Mouse (Mus musculus) spleen, adult 2 months (tissue): ENCODE data around the gene Tpte. TPM values are rescaled to one million over a fixed set of nuclear protein-coding genes. Genes with fewer than 3 reads are reported as not detected.

Source experiments
- DNase-seq, 2 experiments: peaks; one replicate each; pipeline versions ENCODE4 v3.0.0 to v3.0.0-alpha.2; 2012 to 2021; ENCODE audit warnings: low spot score in 2 of 2, low read depth in 1 of 2
- H3K27ac ChIP-seq: fragments of 200-500 bp; 2 replicates; pipeline ENCODE4 v1.5.1; 2012; ENCODE audit warnings: low read length, inconsistent platforms; ENCODE audit not compliant: insufficient read depth
- H3K27me3 ChIP-seq: fragments of 200-500 bp; 2 replicates; pipeline ENCODE4 v1.6.1; 2012; ENCODE audit warnings: mild to moderate bottlenecking, moderate library complexity, low read length, inconsistent platforms; ENCODE audit not compliant: control insufficient read depth, insufficient read depth
- H3K36me3 ChIP-seq: fragments of 200-500 bp; 2 replicates; pipeline ENCODE4 v1.6.1; 2012; ENCODE audit warnings: mild to moderate bottlenecking, low read length, inconsistent platforms; ENCODE audit not compliant: control insufficient read depth, insufficient read depth
- H3K4me1 ChIP-seq: fragments of 200-500 bp; 2 replicates; pipeline ENCODE4 v1.6.1; 2011; ENCODE audit warnings: inconsistent platforms; ENCODE audit not compliant: control insufficient read depth, insufficient read depth, insufficient read length
- H3K4me3 ChIP-seq: fragments of 200-500 bp; 2 replicates; pipeline ENCODE4 v1.5.1; 2011; ENCODE audit warnings: mild to moderate bottlenecking, inconsistent platforms; ENCODE audit not compliant: insufficient read depth, insufficient read length; ENCODE audit errors: extremely low read depth
- CTCF ChIP-seq: fragments of 200-500 bp; IDR thresholded peaks from 2 replicates; pipeline ENCODE4 v1.5.1; 2011; ENCODE audit warnings: mild to moderate bottlenecking, inconsistent platforms; ENCODE audit not compliant: insufficient read depth, insufficient read length, insufficient replicate concordance; ENCODE audit errors: extremely low read depth
- POLR2A ChIP-seq: fragments of 200-500 bp; IDR thresholded peaks from 2 replicates; pipeline ENCODE4 v1.6.1; 2011; ENCODE audit warnings: low read depth, low read length, inconsistent platforms
- WGBS: fragments of 180-500 bp; shearing (Covaris S2); methylation state at CpG from one replicate; pipeline ENCODE4 v1.1.7; 2018; 5-methylcytosine and 5-hydroxymethylcytosine counted together
- polyA plus RNA-seq: library from polyadenylated mRNA; depleted of rRNA; stranded (reverse); fragments of >200 nt; gene quantifications from 2 replicates; pipeline ENCODE4 v1.2.3, GENCODE M21; 2012; rRNA removed

Gene Tpte
- not detected in 2 replicates for polyA plus RNA-seq

GRCm38 (mm10) chr8:22282999-22283491 lies at the start of gene Tpte:
Gene Tpte, plus strand, starts transcription at chr8:22283441.
- no peak within 1 kb of the TSS for H3K4me3 ChIP-seq
- 61% methylated on average over 2 of the region's 2 CpGs for WGBS
- no peaks in the 10 kb centered on the region for H3K4me1 ChIP-seq
- TF ChIP-seq CTCF (no peak), POLR2A (no peak)
- no peak within 1 kb of the TSS for H3K27ac ChIP-seq
- DNase-seq, result no peak
- H3K36me3 ChIP-seq, result no peaks in the 10 kb centered on the region
- H3K27me3 ChIP-seq, result no peaks in the 10 kb centered on the region

GRCm38 (mm10) chr8:22242986-22243385 lies 40.3 kb upstream of the Tpte start:
- H3K36me3 ChIP-seq, result no peaks in the 10 kb centered on the region
- H3K4me3 ChIP-seq, result no peak overlapping the region
- no peak for DNase-seq
- WGBS, result 96% methylated on average over 9 of the region's 9 CpGs
- H3K27me3 ChIP-seq, result no peaks in the 10 kb centered on the region
- no peak for TF ChIP-seq POLR2A
- TF ChIP-seq CTCF, result no peak
- H3K4me1 ChIP-seq, result no peaks in the 10 kb centered on the region
- no peak overlapping the region for H3K27ac ChIP-seq

DNA sequence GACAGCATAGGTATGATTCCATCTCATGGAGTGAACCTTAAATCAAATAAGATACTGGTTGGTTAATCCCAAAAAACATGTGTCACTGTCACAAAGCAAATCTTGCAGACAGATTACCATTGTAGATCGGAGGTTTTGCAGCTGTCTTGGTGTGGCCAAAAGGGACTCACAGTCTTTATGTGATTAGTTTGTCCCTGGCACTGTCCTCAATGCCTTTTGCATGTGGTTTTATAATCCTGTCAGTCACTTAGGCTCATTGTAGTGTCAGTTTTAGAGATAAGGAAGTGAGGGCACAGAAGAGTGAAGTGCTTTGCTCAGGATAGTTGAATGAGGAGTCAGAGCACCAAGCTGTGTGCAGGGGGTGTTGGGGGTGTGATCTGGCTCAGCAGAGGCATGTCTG lies 37.6 kb upstream of the Tpte start:
- no peaks in the 10 kb centered on the region for H3K27me3 ChIP-seq

GRCm38 (mm10) chr8:22247956-22248355 lies 35.3 kb upstream of the Tpte start:
- Histone ChIP-seq H3K36me3 (no peaks in the 10 kb centered on the region), H3K27ac (no peak overlapping the region), H3K4me3 (no peak overlapping the region), H3K4me1 (no peaks in the 10 kb centered on the region), H3K27me3 (no peaks in the 10 kb centered on the region)
- no peak for DNase-seq
- WGBS, result 93% methylated on average over 12 of the region's 12 CpGs
- TF ChIP-seq CTCF (no peak), POLR2A (no peak)

More for the DNA sequence above, 37.6 kb upstream of the Tpte start:
- DNase-seq, result no peak
- WGBS, result 73% methylated on average over 1 of the region's 1 CpGs
- Histone ChIP-seq H3K36me3 (no peaks in the 10 kb centered on the region), H3K4me1 (no peaks in the 10 kb centered on the region), H3K27ac (no peak overlapping the region), H3K4me3 (no peak overlapping the region)
- no peak for TF ChIP-seq CTCF
- no peak for TF ChIP-seq POLR2A

DNA sequence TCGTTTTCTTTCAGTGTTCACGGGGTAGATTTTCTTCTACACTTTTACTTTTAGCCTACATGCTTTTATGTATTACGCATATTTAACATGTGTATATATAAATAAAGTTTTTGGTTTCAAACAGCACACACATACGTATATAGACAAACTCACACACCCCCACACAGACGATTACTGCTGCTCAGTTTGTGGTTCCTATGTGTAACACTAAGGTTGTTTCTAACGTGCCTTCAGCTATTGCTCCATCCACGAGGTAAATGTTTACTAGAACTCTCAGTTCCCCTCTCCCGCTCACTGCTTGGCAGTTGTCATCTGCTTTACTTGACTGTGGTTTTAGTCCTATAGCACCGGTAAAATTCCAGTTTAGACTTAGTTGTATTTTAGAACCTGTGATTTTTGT lies 34.2 kb upstream of the Tpte start:
- WGBS, result 80% methylated on average over 9 of the region's 9 CpGs
- Histone ChIP-seq H3K27me3 (no peaks in the 10 kb centered on the region), H3K36me3 (no peaks in the 10 kb centered on the region), H3K27ac (no peak overlapping the region), H3K4me1 (no peaks in the 10 kb centered on the region), H3K4me3 (no peak overlapping the region)
- DNase-seq, result no peak
- TF ChIP-seq CTCF (no peak), POLR2A (no peak)

DNA sequence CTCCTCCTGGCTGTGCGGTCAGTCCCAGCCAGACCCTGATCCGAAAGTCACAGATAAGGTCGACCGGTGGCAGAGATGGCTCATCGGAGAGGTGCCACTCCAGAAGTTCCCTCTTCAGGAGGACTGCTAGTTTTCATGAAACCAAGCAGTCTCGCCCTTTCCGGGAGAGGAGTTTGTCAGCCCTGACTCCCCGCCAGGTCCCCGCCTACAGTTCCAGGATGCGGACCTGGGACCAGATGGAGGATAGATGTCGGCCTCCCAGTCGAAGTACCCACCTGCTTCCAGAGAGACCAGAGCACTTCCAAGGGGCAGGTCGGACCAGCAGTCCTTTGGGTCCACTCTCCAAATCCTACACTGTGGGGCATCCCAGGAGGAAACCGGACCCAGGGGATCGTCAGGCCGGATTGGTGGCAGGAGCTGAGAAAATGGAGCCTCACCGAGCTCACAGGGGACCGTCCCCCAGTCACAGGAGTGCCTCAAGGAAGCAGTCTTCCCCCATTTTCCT lies 24.2 kb upstream of the Tpte start:
- no peak for TF ChIP-seq CTCF
- TF ChIP-seq POLR2A, result no peak
- no peak overlapping the region for H3K4me3 ChIP-seq
- H3K27ac ChIP-seq, result no peak overlapping the region
- no peaks in the 10 kb centered on the region for H3K27me3 ChIP-seq
- H3K4me1 ChIP-seq, result no peaks in the 10 kb centered on the region
- 94% methylated on average over 18 of the region's 18 CpGs for WGBS
- DNase-seq, result no peak
- H3K36me3 ChIP-seq, result no peaks in the 10 kb centered on the region

GRCm38 (mm10) chr8:22259531-22259930 lies 23.7 kb upstream of the Tpte start:
- TF ChIP-seq POLR2A (no peak), CTCF (no peak)
- Histone ChIP-seq H3K27me3 (no peaks in the 10 kb centered on the region), H3K4me1 (no peaks in the 10 kb centered on the region), H3K4me3 (no peak overlapping the region), H3K27ac (no peak overlapping the region), H3K36me3 (no peaks in the 10 kb centered on the region)
- 86% methylated on average over 12 of the region's 12 CpGs for WGBS
- DNase-seq, result no peak
